Mouse (Mus musculus) embryonic facial prominence, embryonic 15.5 days (tissue): ENCODE measurements at regions not wholly inside any gene's neighbourhood (a gene's known extent, or its start where the extent isn't known, plus 50 kb on each side); places are given as distances from the start of the nearest gene placed in this dataset.
A peak's percentile ranks its signal among the peaks of the same experiment; 100 is the strongest.

Experiments
- ATAC-seq: fragments of 200-750 bp; cut with Nextera tagmentation; 2 replicates; pipeline ENCODE4 v1.8.0; 2017; ENCODE audit warnings: low read depth, moderate TSS enrichment; ENCODE audit not compliant: insufficient number of reproducible peaks, low FRiP score, low TSS enrichment
- H3K27ac ChIP-seq: fragments of 300-500 bp; sonication (generic); replicated peaks from 2 replicates; pipeline ENCODE4 v1.5.1; 2015; ENCODE audit warnings: mild to moderate bottlenecking, inconsistent platforms
- H3K27me3 ChIP-seq: fragments of 300-500 bp; sonication (generic); 2 replicates; pipeline ENCODE4 v1.6.1; 2015; ENCODE audit warnings: inconsistent platforms
- H3K36me3 ChIP-seq: fragments of 300-500 bp; sonication (generic); 2 replicates; pipeline ENCODE4 v1.6.1; 2015; ENCODE audit warnings: mild to moderate bottlenecking, inconsistent platforms
- H3K4me1 ChIP-seq: fragments of 300-500 bp; sonication (generic); 2 replicates; pipeline ENCODE4 v1.6.1; 2015; ENCODE audit warnings: inconsistent platforms
- H3K4me2 ChIP-seq: fragments of 300-500 bp; sonication (generic); replicated peaks from 2 replicates; pipeline ENCODE4 v1.6.1; 2015; ENCODE audit warnings: mild to moderate bottlenecking, inconsistent platforms
- H3K4me3 ChIP-seq: fragments of 300-500 bp; sonication (generic); replicated peaks from 2 replicates; pipeline ENCODE4 v1.5.1; 2015; ENCODE audit warnings: mild to moderate bottlenecking, inconsistent platforms
- H3K9ac ChIP-seq: fragments of 300-500 bp; sonication (generic); 2 replicates; pipeline ENCODE4 v1.6.1; 2015; ENCODE audit warnings: inconsistent platforms
- H3K9me3 ChIP-seq: fragments of 300-500 bp; sonication (generic); replicated peaks from 2 replicates; pipeline ENCODE4 v1.6.1; 2016; ENCODE audit warnings: inconsistent platforms
- WGBS: fragments of 180-500 bp; shearing (Covaris S2); methylation state at CpG from one replicate; pipeline ENCODE4 v1.1.7; 2015; 5-methylcytosine and 5-hydroxymethylcytosine counted together

DNA sequence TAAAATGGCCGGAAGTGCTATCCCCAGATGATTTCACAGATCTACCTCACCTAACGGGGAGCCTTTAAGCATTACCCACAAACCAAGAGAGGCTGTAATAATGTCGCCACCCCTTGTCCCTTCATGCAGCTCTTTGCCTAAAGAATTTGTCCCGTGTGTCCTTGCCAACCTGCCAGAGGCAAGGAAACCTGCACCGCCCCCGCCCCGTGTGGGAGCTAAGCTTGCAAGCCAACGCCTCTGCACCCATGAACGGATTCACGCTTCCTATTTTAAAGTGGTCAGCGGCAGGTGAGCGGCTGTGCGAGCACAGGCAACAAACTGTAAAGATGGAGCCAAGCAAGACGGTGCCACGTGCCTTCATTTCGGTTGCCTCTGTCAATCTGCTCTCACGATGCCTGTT, 63.1 kb downstream of the Gm11011 start:
- H3K9ac ChIP-seq, result no peak overlapping the region
- WGBS, result 63% methylated on average over 17 of the region's 17 CpGs

DNA sequence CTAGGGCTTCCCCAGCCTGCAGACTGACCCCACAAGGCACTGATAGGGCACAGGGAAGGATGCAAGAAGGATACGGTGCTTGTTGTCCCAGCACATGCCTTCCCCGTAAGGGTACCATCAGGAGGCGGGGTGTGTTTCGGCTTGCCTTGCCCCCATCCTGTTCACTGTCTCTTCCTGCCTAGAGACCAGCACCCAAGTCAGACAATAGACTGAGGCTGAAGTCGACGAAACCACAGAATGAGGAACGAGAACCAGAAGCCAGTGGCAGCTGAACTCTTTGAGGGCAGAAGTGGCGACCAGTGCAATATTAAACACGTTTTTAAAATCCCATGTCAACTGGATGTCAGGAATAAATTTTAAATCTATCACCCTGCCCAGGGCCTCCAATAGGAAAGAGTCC, 67.6 kb downstream of the Gm11011 start:
- 63% methylated on average over 9 of the region's 9 CpGs for WGBS

More for the DNA sequence above, 63.1 kb downstream of the Gm11011 start:
- no peak for ATAC-seq
- Histone ChIP-seq H3K27ac (no peak overlapping the region), H3K4me3 (no peak overlapping the region), H3K27me3 (no peaks in the 10 kb centered on the region), H3K4me2 (peak overlapping the region; percentile 24), H3K4me1 (0 out of 2 replicates have a peak, but pooled peaks cover 3% of the 10 kb centered on the region), H3K9me3 (no peaks in the 10 kb centered on the region), H3K36me3 (no peaks in the 10 kb centered on the region)

DNA sequence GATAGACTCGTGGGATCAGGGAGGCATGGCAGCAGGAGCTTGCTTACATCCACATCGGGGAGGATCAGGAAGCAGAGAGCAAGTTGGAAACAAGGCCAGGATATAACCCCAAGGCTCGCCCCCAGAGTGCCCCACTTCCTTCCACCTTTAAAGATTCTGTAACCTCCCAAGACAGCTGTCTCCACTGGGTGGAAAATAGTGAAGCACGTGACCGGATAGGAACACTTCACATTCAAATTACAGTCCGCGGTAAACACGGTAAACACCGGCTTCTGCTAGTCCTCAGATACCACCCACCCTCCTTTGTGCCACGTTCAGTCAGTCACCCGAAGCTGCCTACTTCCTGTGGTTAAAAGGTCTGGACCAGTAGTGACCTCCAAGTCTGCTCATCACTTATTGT, 72.2 kb downstream of the Gm11011 start:
- no peak for ATAC-seq
- H3K9me3 ChIP-seq, result no peaks in the 10 kb centered on the region
- H3K27ac ChIP-seq, result no peak overlapping the region; the same call in 1 of the 2 replicates
- H3K4me3 ChIP-seq, result no peak overlapping the region
- WGBS, result 71% methylated on average over 11 of the region's 11 CpGs
- H3K4me1 ChIP-seq, result no peaks in the 10 kb centered on the region
- H3K36me3 ChIP-seq, result no peaks in the 10 kb centered on the region
- no peak overlapping the region for H3K4me2 ChIP-seq
- no peaks in the 10 kb centered on the region for H3K27me3 ChIP-seq
- no peak overlapping the region for H3K9ac ChIP-seq

More for the DNA sequence above, 67.6 kb downstream of the Gm11011 start:
- Histone ChIP-seq H3K9me3 (no peaks in the 10 kb centered on the region), H3K27me3 (no peaks in the 10 kb centered on the region), H3K4me3 (no peak overlapping the region), H3K27ac (no peak overlapping the region), H3K36me3 (no peaks in the 10 kb centered on the region), H3K4me1 (0 out of 2 replicates have a peak, but pooled peaks cover 3% of the 10 kb centered on the region), H3K9ac (no peak overlapping the region), H3K4me2 (no peak overlapping the region)
- no peak for ATAC-seq

DNA sequence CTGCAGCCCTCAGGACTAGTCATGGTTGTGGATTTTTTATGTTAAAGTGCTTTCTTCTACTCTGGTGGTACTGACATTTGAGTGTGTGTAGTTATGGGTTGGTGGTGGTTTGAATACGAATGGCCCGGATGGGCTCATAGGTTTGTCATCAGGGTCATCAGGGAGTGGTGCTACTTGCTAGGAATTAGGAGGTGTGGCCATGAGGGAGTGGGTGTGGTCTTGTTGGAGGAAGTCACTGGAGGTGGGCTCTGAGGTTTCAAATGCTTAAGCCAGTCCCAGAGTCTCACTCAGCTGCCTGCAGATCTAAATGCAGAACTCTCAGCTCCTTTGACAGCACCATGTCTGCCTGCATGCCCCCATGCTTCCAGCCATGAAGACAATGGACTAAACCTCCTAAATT, 76.8 kb downstream of the Gm11011 start:
- Histone ChIP-seq H3K36me3 (no peaks in the 10 kb centered on the region), H3K27me3 (no peaks in the 10 kb centered on the region), H3K4me2 (no peak overlapping the region), H3K4me3 (no peak overlapping the region), H3K4me1 (no peaks in the 10 kb centered on the region), H3K9me3 (no peaks in the 10 kb centered on the region), H3K27ac (no peak overlapping the region), H3K9ac (no peak overlapping the region)
- 84% methylated on average over 2 of the region's 2 CpGs for WGBS
- ATAC-seq, result no peak

DNA sequence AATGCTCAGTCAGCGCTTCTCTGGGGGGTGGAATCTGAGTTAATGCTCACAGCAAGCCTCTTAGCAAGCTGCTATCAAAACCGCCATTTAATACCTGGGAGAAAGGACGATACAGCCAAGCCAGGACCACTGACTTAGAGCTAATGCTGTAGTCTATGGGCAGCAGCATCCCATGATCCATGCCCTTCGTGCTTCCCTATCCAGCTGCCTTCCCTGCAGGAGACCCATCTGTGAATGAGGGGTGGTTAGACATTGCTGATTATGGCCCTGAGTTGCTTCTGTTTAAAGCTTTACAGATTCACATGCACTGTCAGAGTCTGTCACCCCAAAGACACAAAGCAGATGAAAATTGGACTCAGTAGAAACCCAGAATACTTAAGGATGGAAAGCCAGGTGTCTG, 78.1 kb downstream of the Gm11011 start:
- Histone ChIP-seq H3K4me2 (no peak overlapping the region), H3K4me3 (no peak overlapping the region), H3K27me3 (no peaks in the 10 kb centered on the region), H3K36me3 (no peaks in the 10 kb centered on the region), H3K9ac (no peak overlapping the region), H3K4me1 (no peaks in the 10 kb centered on the region), H3K27ac (no peak overlapping the region), H3K9me3 (no peaks in the 10 kb centered on the region)
- WGBS, result 84% methylated on average over 4 of the region's 4 CpGs
- ATAC-seq, result no peak

DNA sequence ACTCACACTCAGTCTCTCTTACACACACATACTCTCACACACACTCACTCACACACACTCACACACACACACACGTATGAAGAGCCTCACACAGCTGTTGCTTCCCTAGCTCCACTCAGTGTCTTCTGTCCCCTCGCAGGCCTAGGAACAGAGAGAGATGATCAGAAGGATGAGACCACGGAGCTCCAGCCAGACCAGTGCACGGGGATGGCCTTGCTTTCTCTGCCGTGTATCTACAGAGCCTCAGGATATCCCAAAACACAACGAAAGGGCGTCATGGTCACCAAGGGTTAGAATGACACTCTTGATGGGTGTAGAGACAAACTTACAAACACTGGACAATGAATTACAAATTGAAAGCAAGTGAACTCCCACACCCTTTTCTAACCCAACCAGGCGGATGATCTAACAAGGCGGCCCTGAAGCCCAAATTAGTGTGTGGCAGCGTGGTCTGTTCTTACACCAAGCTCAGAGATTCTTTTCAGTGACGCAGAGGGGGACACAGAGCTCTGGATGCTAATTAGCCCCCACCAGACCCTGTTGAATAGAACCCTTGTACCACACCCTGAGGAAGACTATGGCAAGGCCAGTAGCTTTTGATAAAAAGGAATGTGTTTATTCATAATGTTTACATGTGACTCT, 83.0 kb downstream of the Gm11011 start:
- H3K27ac ChIP-seq, result no peak overlapping the region
- H3K4me1 ChIP-seq, result no peaks in the 10 kb centered on the region
- H3K4me2 ChIP-seq, result no peak overlapping the region
- WGBS, result 84% methylated on average over 11 of the region's 11 CpGs
- no peak overlapping the region for H3K4me3 ChIP-seq
- H3K9me3 ChIP-seq, result no peaks in the 10 kb centered on the region
- H3K27me3 ChIP-seq, result no peaks in the 10 kb centered on the region
- no peaks in the 10 kb centered on the region for H3K36me3 ChIP-seq
- no peak for ATAC-seq
- no peak overlapping the region for H3K9ac ChIP-seq

DNA sequence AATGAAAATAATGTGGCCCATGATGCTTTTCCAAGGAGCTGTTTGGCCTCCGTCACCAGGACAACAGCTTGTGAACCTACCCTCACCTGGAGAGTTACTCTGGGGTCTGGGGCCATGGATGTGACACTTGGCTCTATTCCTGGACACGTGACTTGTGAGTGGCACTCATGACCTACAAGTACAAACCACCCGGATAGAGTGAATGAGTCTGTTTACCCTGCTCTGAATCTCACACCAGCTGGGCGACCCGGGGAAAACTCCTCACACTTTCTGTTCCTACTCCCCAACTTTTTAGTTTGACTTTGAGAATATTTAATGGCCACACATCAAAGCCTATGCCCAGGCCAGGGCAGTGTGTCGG, 84.0 kb downstream of the Gm11011 start:
- Histone ChIP-seq H3K4me2 (no peak overlapping the region), H3K4me3 (no peak overlapping the region), H3K9me3 (no peaks in the 10 kb centered on the region), H3K27ac (no peak overlapping the region), H3K36me3 (no peaks in the 10 kb centered on the region), H3K9ac (no peak overlapping the region), H3K27me3 (no peaks in the 10 kb centered on the region), H3K4me1 (no peaks in the 10 kb centered on the region)
- ATAC-seq, result no peak
- 89% methylated on average over 6 of the region's 6 CpGs for WGBS

DNA sequence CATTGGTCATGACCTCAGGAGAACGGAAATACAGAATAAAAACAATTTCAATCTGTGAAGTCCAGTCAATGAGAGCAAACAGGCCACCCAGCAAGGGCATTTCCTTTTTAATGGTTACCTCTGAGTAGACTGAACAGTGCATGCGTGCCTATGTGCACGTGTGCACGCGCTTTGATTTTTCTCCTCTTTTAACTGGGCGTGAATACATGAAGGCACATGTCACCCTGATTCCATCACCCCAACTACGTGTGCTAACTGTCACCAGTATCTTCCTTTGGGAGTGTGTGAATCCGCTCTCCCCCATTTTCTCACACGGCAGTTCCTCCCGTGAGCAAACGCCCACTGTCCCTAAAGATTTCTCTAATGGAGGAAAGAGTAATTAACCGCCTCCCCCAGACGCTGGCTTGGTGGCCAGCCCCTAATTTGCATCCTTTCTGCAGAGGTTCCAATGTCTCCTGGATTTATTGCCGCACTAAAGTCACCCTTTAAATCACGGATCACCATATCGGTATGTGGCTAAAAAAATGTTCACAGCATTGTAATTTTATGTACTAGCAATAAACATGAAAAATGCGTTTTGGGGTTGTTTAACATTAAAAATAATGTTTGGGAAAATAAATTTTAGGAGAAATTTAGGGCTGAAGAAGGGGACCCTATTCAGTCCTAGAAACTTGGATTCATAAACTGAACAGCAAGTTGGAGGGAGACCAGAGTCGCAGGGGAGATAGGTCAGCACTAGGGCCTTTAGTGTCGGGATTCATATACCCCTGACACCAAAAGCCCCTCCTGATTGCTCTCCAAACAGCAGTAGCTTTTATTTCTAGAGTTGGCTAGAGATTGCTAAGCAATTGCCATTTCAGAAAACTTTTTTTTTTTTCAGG, 84.6 kb downstream of the Gm11011 start:
- H3K4me2 ChIP-seq, result no peak overlapping the region
- no peaks in the 10 kb centered on the region for H3K27me3 ChIP-seq
- no peak for ATAC-seq
- no peak overlapping the region for H3K9ac ChIP-seq
- H3K9me3 ChIP-seq, result no peaks in the 10 kb centered on the region
- no peaks in the 10 kb centered on the region for H3K36me3 ChIP-seq
- no peak overlapping the region for H3K4me3 ChIP-seq
- H3K4me1 ChIP-seq, result no peaks in the 10 kb centered on the region
- H3K27ac ChIP-seq, result no peak overlapping the region
- WGBS, result 81% methylated on average over 19 of the region's 19 CpGs

DNA sequence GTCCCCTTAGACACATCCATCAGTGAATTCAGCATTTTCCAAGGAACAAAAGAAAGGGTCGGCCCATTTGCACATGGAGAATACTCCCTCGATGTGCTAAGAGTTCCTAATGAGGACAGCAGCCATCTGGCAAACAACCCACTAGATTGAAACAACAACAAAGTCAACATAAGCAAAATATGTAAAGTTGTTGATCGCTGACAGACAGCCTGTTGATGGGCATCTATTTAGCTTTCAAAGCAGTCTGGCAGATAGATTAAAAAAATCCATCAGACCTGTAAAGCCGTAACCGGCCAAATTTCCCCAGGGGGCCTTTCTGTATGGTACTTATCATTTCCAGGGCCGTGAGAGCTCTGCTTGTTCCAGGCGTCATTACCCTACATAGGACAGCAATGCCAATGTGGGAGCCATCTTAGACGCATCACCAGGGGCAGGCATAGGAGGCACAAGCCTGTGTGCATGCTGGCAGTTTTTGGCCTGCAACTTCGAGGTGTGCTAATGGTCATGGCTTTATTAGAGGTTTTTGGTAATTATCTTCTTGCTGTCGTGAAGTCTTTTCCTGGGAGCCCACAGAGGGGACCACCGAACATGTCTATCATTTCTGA, 85.7 kb downstream of the Gm11011 start:
- Histone ChIP-seq H3K4me1 (no peaks in the 10 kb centered on the region), H3K4me2 (no peak overlapping the region), H3K27ac (no peak overlapping the region), H3K9me3 (no peaks in the 10 kb centered on the region), H3K4me3 (no peak overlapping the region), H3K9ac (no peak overlapping the region), H3K36me3 (no peaks in the 10 kb centered on the region), H3K27me3 (no peaks in the 10 kb centered on the region)
- WGBS, result 78% methylated on average over 11 of the region's 11 CpGs
- no peak for ATAC-seq

DNA sequence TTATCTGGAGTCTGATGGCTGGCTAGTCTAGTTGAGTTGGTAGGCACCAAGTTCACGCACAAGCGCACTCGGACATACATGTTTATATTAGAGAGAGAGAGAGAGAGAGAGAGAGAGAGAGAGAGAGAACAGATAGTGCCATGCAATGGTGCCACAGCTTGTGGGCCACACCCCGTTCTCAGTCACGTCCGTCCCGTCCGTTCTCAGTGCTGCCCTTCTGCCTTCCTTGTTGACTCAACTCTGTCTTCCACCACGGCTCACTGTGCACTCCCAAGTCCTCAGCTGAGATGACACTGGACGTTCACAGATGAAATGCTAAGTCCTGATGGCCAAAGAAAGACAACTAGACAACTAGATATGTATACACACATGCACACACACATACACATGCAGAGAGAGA, 92.2 kb downstream of the Gm11011 start:
- Histone ChIP-seq H3K27ac (no peak overlapping the region), H3K4me1 (peaks cover 5% of the 10 kb centered on the region; the same call in 1 of the 2 replicates), H3K27me3 (no peaks in the 10 kb centered on the region), H3K36me3 (no peaks in the 10 kb centered on the region), H3K9ac (no peak overlapping the region), H3K9me3 (no peaks in the 10 kb centered on the region), H3K4me2 (no peak overlapping the region), H3K4me3 (no peak overlapping the region)
- ATAC-seq, result no peak
- 87% methylated on average over 10 of the region's 10 CpGs for WGBS

DNA sequence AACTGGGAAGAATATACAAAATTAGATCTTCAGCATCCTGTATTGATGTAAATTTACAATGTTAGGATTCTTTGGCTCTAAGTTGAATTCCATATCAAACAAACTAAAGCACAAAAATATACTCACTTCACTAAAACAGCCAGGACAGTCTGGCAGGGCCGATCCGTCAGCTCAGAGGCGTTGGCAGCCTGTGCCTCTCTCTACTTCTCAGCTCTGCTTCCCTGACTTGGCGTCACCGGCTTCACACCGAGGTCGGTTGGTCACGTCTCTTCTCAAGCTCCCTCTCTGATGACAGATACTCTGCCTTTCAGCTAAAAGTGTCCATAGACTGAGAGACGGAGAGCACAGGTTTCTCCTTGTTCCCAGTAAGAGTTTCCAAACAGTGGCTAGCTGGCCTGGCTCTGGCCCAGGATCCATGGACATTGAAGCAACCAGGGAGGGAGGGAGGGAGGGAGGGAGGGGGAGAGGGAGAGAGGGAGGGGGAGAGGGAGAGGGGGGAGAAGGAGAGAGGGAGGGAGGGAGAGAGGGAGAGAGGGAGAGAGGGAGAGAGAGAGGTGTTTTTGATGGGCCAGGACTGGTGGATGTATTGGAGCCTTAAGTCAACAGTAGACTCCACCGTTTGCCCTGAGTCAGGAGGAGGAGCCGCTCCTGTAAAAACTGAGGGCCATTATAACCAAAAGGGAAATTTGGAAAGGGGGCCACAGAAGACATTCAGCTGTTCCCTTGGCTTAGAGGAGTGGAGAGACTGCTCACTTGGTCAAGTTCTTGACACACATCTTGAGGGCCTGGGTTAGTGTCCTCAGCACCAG, 92.8 kb downstream of the Gm11011 start:
- no peak overlapping the region for H3K9ac ChIP-seq
- no peak overlapping the region for H3K4me2 ChIP-seq
- 63% methylated on average over 11 of the region's 11 CpGs for WGBS
- no peaks in the 10 kb centered on the region for H3K27me3 ChIP-seq
- no peaks in the 10 kb centered on the region for H3K9me3 ChIP-seq
- H3K36me3 ChIP-seq, result no peaks in the 10 kb centered on the region
- H3K4me3 ChIP-seq, result no peak overlapping the region
- no peak for ATAC-seq
- H3K4me1 ChIP-seq, result peaks cover 5% of the 10 kb centered on the region; the same call in 1 of the 2 replicates
- no peak overlapping the region for H3K27ac ChIP-seq
